Mouse (Mus musculus) lung, postnatal 0 days (tissue): Measurements from ENCODE around the gene Cacna1f.

Source experiments
- CTCF ChIP-seq: IDR thresholded peaks from 2 replicates; pipeline ENCODE4 v1.5.1; 2016; ENCODE audit warnings: antibody characterized with exemption, mild to moderate bottlenecking
- EP300 ChIP-seq: IDR thresholded peaks from 2 replicates; pipeline ENCODE4 v1.6.1; 2016; ENCODE audit warnings: antibody characterized with exemption, mild to moderate bottlenecking, control low read depth

DNA sequence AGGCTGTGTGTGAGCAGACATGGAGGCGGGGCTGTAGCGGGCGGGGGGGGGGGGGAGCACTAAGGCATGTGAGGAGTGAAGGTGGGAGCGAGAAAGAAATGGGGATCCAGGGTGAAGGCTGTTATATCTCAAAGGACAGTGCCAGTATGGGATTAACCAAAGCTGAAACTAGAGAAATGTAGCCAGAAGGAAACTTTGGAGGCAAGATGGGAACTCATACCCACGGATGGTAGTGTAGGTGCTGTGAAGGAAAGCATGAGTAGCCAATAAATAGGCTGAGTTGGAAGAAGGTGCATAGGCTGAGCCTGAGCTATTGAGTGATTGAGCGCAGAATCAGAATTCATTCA is 32.0 kb upstream of the Cacna1f start:
- no peak for TF ChIP-seq CTCF
- TF ChIP-seq EP300, result no peak
